8 mouse cellular contexts compared by ENCODE assay signal in genomic region chr7:134671467-134671901, GRCm38 (mm10). TPM values are rescaled to one million over a fixed set of nuclear protein-coding genes. Genes with fewer than 3 reads are reported as not detected.
A peak's percentile ranks its signal among the peaks of the same experiment; 100 is the strongest.
DNase-seq lines count a peak whose midpoint lies in the region; ATAC-seq and TF ChIP-seq lines count a peak whose summit lies in the region.

No protein-coding gene starts in this region.

- peak; percentile 73 for DNase-seq in ZHBTc4 (ENCODE audit: low read depth, low spot score)
- no peak for DNase-seq in forebrain, postnatal 0 days
- peak; percentile 38 to 64 for DNase-seq in kidney, postnatal 25 days
- no peak for DNase-seq in midbrain, postnatal 0 days (ENCODE audit: low spot score)
- DNase-seq in left cerebral cortex, postnatal 14 days (ENCODE audit: low spot score in 2 of 2), result no peak
- DNase-seq in layer of hippocampus, postnatal 25 days (ENCODE audit: extremely low spot score in 1 of 2, low spot score in 1 of 2), result no peak
- no peak for DNase-seq in layer of hippocampus, adult 11-12 months (ENCODE audit: low spot score)

- 42% methylated on average over 7 of the region's 7 CpGs for WGBS in forebrain, postnatal 0 days
- WGBS in midbrain, postnatal 0 days, result 44% methylated on average over 7 of the region's 7 CpGs

- intact Hi-C loops in left cerebral cortex, postnatal 14 days (cut with DNase I), result no loop called here

- ATAC-seq in forebrain, postnatal 0 days, result no peak
- ATAC-seq in midbrain, postnatal 0 days (ENCODE audit: low FRiP score), result no peak

- peak overlapping the region; percentile 85 for H3K4me3 ChIP-seq in E14TG2a.4 (replicated peaks; ENCODE audit: low read length)
- peak overlapping the region; percentile 60 for H3K4me3 ChIP-seq in forebrain, postnatal 0 days (ENCODE audit: low read depth, low read length)
- H3K4me3 ChIP-seq in midbrain, postnatal 0 days (ENCODE audit: low read depth, low read length), result peak overlapping the region; percentile 67

- H3K4me1 ChIP-seq in E14TG2a.4 (replicated peaks; ENCODE audit: low read depth, low read length), result peaks cover 66% of the 10 kb centered on the region
- H3K4me1 ChIP-seq in forebrain, postnatal 0 days (ENCODE audit: insufficient read depth), result no peaks in the 10 kb centered on the region
- H3K4me1 ChIP-seq in midbrain, postnatal 0 days (ENCODE audit: insufficient read depth, low read length), result 0 out of 2 replicates have a peak, but pooled peaks cover 3% of the 10 kb centered on the region

- peak overlapping the region; percentile 82 for H3K4me2 ChIP-seq in forebrain, postnatal 0 days (ENCODE audit: low read depth)
- peak overlapping the region; percentile 99 for H3K4me2 ChIP-seq in midbrain, postnatal 0 days (ENCODE audit: low read depth, low read length, poor library complexity, severe bottlenecking)

- H3K27me3 ChIP-seq in E14TG2a.4 (ENCODE audit: insufficient read depth, low read length), result peaks cover 23% of the 10 kb centered on the region
- H3K27me3 ChIP-seq in forebrain, postnatal 0 days (ENCODE audit: insufficient read depth, low read length), result 0 out of 2 replicates have a peak, but pooled peaks cover 8% of the 10 kb centered on the region
- H3K27me3 ChIP-seq in midbrain, postnatal 0 days (ENCODE audit: insufficient read depth, low read length), result peaks cover 17% of the 10 kb centered on the region; the same call in 1 of the 2 replicates

- TF ChIP-seq CTCF in E14TG2a.4 (conservative IDR thresholded peaks at IDR 0.05; ENCODE audit: low read length), result no peak
- no peak for TF ChIP-seq CTCF in forebrain, postnatal 0 days (IDR thresholded peaks at IDR 0.05; ENCODE audit: low read depth)
- no peak for TF ChIP-seq CTCF in midbrain, postnatal 0 days (IDR thresholded peaks at IDR 0.05)

- no peak overlapping the region for H3K9ac ChIP-seq in forebrain, postnatal 0 days
- H3K9ac ChIP-seq in midbrain, postnatal 0 days (replicated peaks; ENCODE audit: low read length, poor library complexity, severe bottlenecking), result 0 out of 2 replicates have a peak overlapping the region, but pooled peaks have one; percentile 51

- H3K27ac ChIP-seq in forebrain, postnatal 0 days (ENCODE audit: low read depth, low read length), result no peak overlapping the region
- 0 out of 2 replicates have a peak overlapping the region, but pooled peaks have one; percentile 32 for H3K27ac ChIP-seq in midbrain, postnatal 0 days (ENCODE audit: low read depth, low read length)

- H3K36me3 ChIP-seq in E14TG2a.4 (ENCODE audit: insufficient read depth, low read length), result peaks cover 14% of the 10 kb centered on the region; the same call in 1 of the 2 replicates
- no peaks in the 10 kb centered on the region for H3K36me3 ChIP-seq in forebrain, postnatal 0 days (ENCODE audit: insufficient read depth)
- H3K36me3 ChIP-seq in midbrain, postnatal 0 days (ENCODE audit: insufficient read depth, low read length), result no peaks in the 10 kb centered on the region

- H3K9me3 ChIP-seq in E14TG2a.4 (ENCODE audit: low read length), result no peaks in the 10 kb centered on the region
- no peaks in the 10 kb centered on the region for H3K9me3 ChIP-seq in forebrain, postnatal 0 days (ENCODE audit: low read length)
- no peaks in the 10 kb centered on the region for H3K9me3 ChIP-seq in midbrain, postnatal 0 days (ENCODE audit: low read length)

RNA-seq across cellular contexts. Expression of gene Dock1, which starts 1.0 kb away (rescaled TPM):
- 10.5 and 12.6 TPM in 2 replicates for total RNA-seq in forebrain, postnatal 0 days (2014; rRNA removed)
- polyA plus RNA-seq in forebrain, postnatal 0 days (2015; fragmentation: Nextera tagmentation; extraction: Ambion mirVana), result 3.6 and 5.5 TPM in 2 replicates
- total RNA-seq in midbrain, postnatal 0 days (2014; rRNA removed), result 12.6 and 14.2 TPM in 2 replicates
- 4.3 and 5.3 TPM in 2 replicates for polyA plus RNA-seq in midbrain, postnatal 0 days (2015; fragmentation: Nextera tagmentation; extraction: Ambion mirVana)
- total RNA-seq in left cerebral cortex, postnatal 14 days (2021), result 10 to 100 TPM; 19.3 to 21.5 TPM
- 10 to 100 TPM; 24.6 TPM for total RNA-seq in layer of hippocampus, postnatal 25 days (2021)

Comparison
In these comparisons a context has a peak if more than half of its experiments do, and no peak if none do; other contexts are left out.
1. DNase-seq: peak in ZHBTc4 (single experiment) and kidney, postnatal 25 days (2 of 2); none in forebrain, postnatal 0 days (single experiment), midbrain, postnatal 0 days (single experiment), left cerebral cortex, postnatal 14 days (0 of 2), layer of hippocampus, postnatal 25 days (0 of 2) and layer of hippocampus, adult 11-12 months (single experiment).
2. Peak in every context shown above with its lines, with median percentiles within 50 percentile points of each other: H3K4me3 ChIP-seq.